Mouse (Mus musculus) thymus, adult 2 months (tissue): ENCODE measurements around the gene Tmem106c. TPM values are rescaled to one million over a fixed set of nuclear protein-coding genes. Genes with fewer than 3 reads are reported as not detected.

Experiments used
- DNase-seq: peaks from one replicate; pipeline ENCODE4 v3.0.0; 2021
- H3K27ac ChIP-seq: fragments of 200-500 bp; 2 replicates; pipeline ENCODE4 v1.5.1; 2012; ENCODE audit warnings: low read length, control low read depth; ENCODE audit not compliant: control insufficient read depth, insufficient read depth
- H3K27me3 ChIP-seq: fragments of 200-500 bp; 2 replicates; pipeline ENCODE4 v1.6.1; 2012; ENCODE audit warnings: mild to moderate bottlenecking, low read length, moderate library complexity, mixed read lengths; ENCODE audit not compliant: control insufficient read depth, insufficient read depth
- H3K36me3 ChIP-seq: fragments of 200-500 bp; 2 replicates; pipeline ENCODE4 v1.6.1; 2012; ENCODE audit warnings: mild to moderate bottlenecking, low read length, moderate library complexity; ENCODE audit not compliant: control insufficient read depth, insufficient read depth
- H3K4me1 ChIP-seq: fragments of 200-500 bp; replicated peaks from 2 replicates; pipeline ENCODE4 v1.6.1; 2012; ENCODE audit warnings: low read length; ENCODE audit not compliant: control insufficient read depth, insufficient read depth
- H3K4me3 ChIP-seq: fragments of 200-500 bp; 2 replicates; pipeline ENCODE4 v1.5.1; 2012; ENCODE audit warnings: mild to moderate bottlenecking, low read length, control low read depth, moderate library complexity; ENCODE audit not compliant: control insufficient read depth, insufficient read depth
- CTCF ChIP-seq: fragments of 200-500 bp; IDR thresholded peaks from 2 replicates; pipeline ENCODE4 v1.5.1; 2012; ENCODE audit warnings: mild to moderate bottlenecking, control low read depth, low read length, moderate library complexity, borderline replicate concordance; ENCODE audit not compliant: control insufficient read depth, poor library complexity, insufficient read depth; ENCODE audit errors: extremely low read depth
- POLR2A ChIP-seq: fragments of 200-500 bp; IDR thresholded peaks from 2 replicates; pipeline ENCODE4 v1.6.1; 2012; ENCODE audit warnings: mild to moderate bottlenecking, low read length, control low read depth, moderate library complexity; ENCODE audit not compliant: control insufficient read depth, poor library complexity, insufficient read depth; ENCODE audit errors: extremely low read depth
- WGBS: fragments of 180-500 bp; shearing (Covaris S2); methylation state at CpG from one replicate; pipeline ENCODE4 v1.1.7; 2018; 5-methylcytosine and 5-hydroxymethylcytosine counted together
- polyA plus RNA-seq: library from polyadenylated mRNA; depleted of rRNA; stranded (reverse); fragments of >200 nt; gene quantifications from 2 replicates; pipeline ENCODE4 v1.2.3, GENCODE M21; 2012

Gene Tmem106c
- polyA plus RNA-seq, 1 experiment: 38.4 TPM

- no peak for DNase-seq
- no peak for TF ChIP-seq CTCF
- TF ChIP-seq POLR2A: no peak
- H3K27ac ChIP-seq: no peak overlapping the region
- no peaks in the 10 kb centered on the region for H3K27me3 ChIP-seq
- no peaks in the 10 kb centered on the region for H3K36me3 ChIP-seq
- no peaks in the 10 kb centered on the region for H3K4me1 ChIP-seq
- WGBS: 94% methylated on average over 8 of the region's 8 CpGs
- H3K4me3 ChIP-seq: no peak overlapping the region
Measured at GRCm38 (mm10) chr15:97942538-97942937, 21.5 kb upstream of the Tmem106c start.

- H3K4me1 ChIP-seq: no peaks in the 10 kb centered on the region
Measured at GRCm38 (mm10) chr15:97943356-97943755, 20.6 kb upstream of the Tmem106c start.

GRCm38 (mm10) chr15:97944919-97945574, 19.0 kb upstream of the Tmem106c start:
- 85% methylated on average over 11 of the region's 11 CpGs for WGBS
- no peak for TF ChIP-seq CTCF
- TF ChIP-seq POLR2A: no peak
- Histone ChIP-seq H3K4me1 (no peaks in the 10 kb centered on the region), H3K27ac (no peak overlapping the region), H3K4me3 (no peak overlapping the region), H3K27me3 (no peaks in the 10 kb centered on the region), H3K36me3 (no peaks in the 10 kb centered on the region)
- DNase-seq: no peak

More at GRCm38 (mm10) chr15:97943356-97943755, 20.6 kb upstream of the Tmem106c start:
- H3K27ac ChIP-seq: no peak overlapping the region
- no peaks in the 10 kb centered on the region for H3K27me3 ChIP-seq
- TF ChIP-seq POLR2A (no peak), CTCF (no peak)
- WGBS: 96% methylated on average over 8 of the region's 8 CpGs
- no peak overlapping the region for H3K4me3 ChIP-seq
- DNase-seq: no peak
- no peaks in the 10 kb centered on the region for H3K36me3 ChIP-seq

GRCm38 (mm10) chr15:97945656-97946315, 18.2 kb upstream of the Tmem106c start:
- no peak for DNase-seq
- 89% methylated on average over 9 of the region's 11 CpGs for WGBS

GRCm38 (mm10) chr15:97948720-97949119, 15.3 kb upstream of the Tmem106c start:
- Histone ChIP-seq H3K4me1 (no peaks in the 10 kb centered on the region), H3K27me3 (no peaks in the 10 kb centered on the region), H3K36me3 (no peaks in the 10 kb centered on the region), H3K27ac (no peak overlapping the region), H3K4me3 (no peak overlapping the region)
- TF ChIP-seq POLR2A (no peak), CTCF (no peak)
- WGBS: 91% methylated on average over 7 of the region's 7 CpGs
- DNase-seq: no peak

More at GRCm38 (mm10) chr15:97945656-97946315, 18.2 kb upstream of the Tmem106c start:
- Histone ChIP-seq H3K4me1 (no peaks in the 10 kb centered on the region), H3K36me3 (no peaks in the 10 kb centered on the region), H3K27ac (no peak overlapping the region), H3K27me3 (no peaks in the 10 kb centered on the region), H3K4me3 (no peak overlapping the region)
- no peak for TF ChIP-seq POLR2A
- TF ChIP-seq CTCF: no peak

- Histone ChIP-seq H3K27me3 (no peaks in the 10 kb centered on the region), H3K4me3 (no peak overlapping the region), H3K36me3 (no peaks in the 10 kb centered on the region), H3K27ac (no peak overlapping the region), H3K4me1 (no peaks in the 10 kb centered on the region)
- TF ChIP-seq POLR2A (no peak), CTCF (no peak)
- 11% methylated on average over 3 of the region's 3 CpGs for WGBS
- no peak for DNase-seq
Measured at GRCm38 (mm10) chr15:97949706-97950105, 14.3 kb upstream of the Tmem106c start.

- Histone ChIP-seq H3K4me3 (no peak overlapping the region), H3K36me3 (no peaks in the 10 kb centered on the region), H3K27ac (no peak overlapping the region), H3K27me3 (no peaks in the 10 kb centered on the region), H3K4me1 (0 out of 2 replicates have a peak, but pooled peaks cover 2% of the 10 kb centered on the region)
- 63% methylated on average over 7 of the region's 7 CpGs for WGBS
- TF ChIP-seq POLR2A (no peak), CTCF (no peak)
- DNase-seq: no peak
Measured at GRCm38 (mm10) chr15:97950240-97950639, 13.8 kb upstream of the Tmem106c start.
